Mouse (Mus musculus) forebrain, embryonic 16.5 days (tissue): ENCODE results near the gene E130208F15Rik. TPM values are rescaled to one million over a fixed set of nuclear protein-coding genes. Genes with fewer than 3 reads are reported as not detected.
A peak's percentile ranks its signal among the peaks of the same experiment; 100 is the strongest.

Experiments used
- ATAC-seq: fragments of 200-750 bp; cut with Nextera tagmentation; 2 replicates; pipeline ENCODE4 v1.8.0; 2017; ENCODE audit warnings: mild to moderate bottlenecking, moderate library complexity
- H3K27ac ChIP-seq: fragments of 300-500 bp; sonication (generic); 2 replicates; pipeline ENCODE4 v1.5.1; 2014; ENCODE audit warnings: low read length, control low read depth
- H3K27me3 ChIP-seq: fragments of 300-500 bp; sonication (generic); replicated peaks from 2 replicates; pipeline ENCODE4 v1.6.1; 2014; ENCODE audit warnings: low read length; ENCODE audit not compliant: control insufficient read depth, insufficient read depth
- H3K36me3 ChIP-seq: fragments of 300-500 bp; sonication (generic); 2 replicates; pipeline ENCODE4 v1.6.1; 2014; ENCODE audit not compliant: control insufficient read depth, insufficient read depth
- H3K4me1 ChIP-seq: fragments of 300-500 bp; sonication (generic); replicated peaks from 2 replicates; pipeline ENCODE4 v1.6.1; 2014; ENCODE audit warnings: low read length; ENCODE audit not compliant: control insufficient read depth, insufficient read depth
- H3K4me2 ChIP-seq: fragments of 300-500 bp; sonication (generic); 2 replicates; pipeline ENCODE4 v1.6.1; 2014; ENCODE audit warnings: mild to moderate bottlenecking, low read length, control low read depth
- H3K4me3 ChIP-seq: fragments of 300-500 bp; sonication (generic); replicated peaks from 2 replicates; pipeline ENCODE4 v1.5.1; 2014; ENCODE audit warnings: mild to moderate bottlenecking, low read length, control low read depth
- H3K9ac ChIP-seq: fragments of 300-500 bp; sonication (generic); replicated peaks from 2 replicates; pipeline ENCODE4 v1.6.1; 2014; ENCODE audit warnings: low read depth, low read length, control low read depth
- H3K9me3 ChIP-seq: fragments of 300-500 bp; sonication (generic); 2 replicates; pipeline ENCODE4 v1.6.1; 2016; ENCODE audit warnings: low read length; ENCODE audit not compliant: control insufficient read depth
- WGBS: fragments of 180-500 bp; shearing (Covaris S2); extraction: QIAGEN DNeasy Blood & Tissue Kit; methylation state at CpG from one replicate; pipeline ENCODE4 v1.1.7; 2014; 5-methylcytosine and 5-hydroxymethylcytosine counted together
- polyA plus RNA-seq: library from polyadenylated mRNA; unstranded; fragments of >200 nt; fragmentation: Nextera tagmentation; extraction: Ambion mirVana; gene quantifications from 2 replicates; pipeline ENCODE4 v1.2.1, GENCODE M21; 2015

The E130208F15Rik gene
- polyA plus RNA-seq, 1 experiment from 2014 or later: not detected

DNA sequence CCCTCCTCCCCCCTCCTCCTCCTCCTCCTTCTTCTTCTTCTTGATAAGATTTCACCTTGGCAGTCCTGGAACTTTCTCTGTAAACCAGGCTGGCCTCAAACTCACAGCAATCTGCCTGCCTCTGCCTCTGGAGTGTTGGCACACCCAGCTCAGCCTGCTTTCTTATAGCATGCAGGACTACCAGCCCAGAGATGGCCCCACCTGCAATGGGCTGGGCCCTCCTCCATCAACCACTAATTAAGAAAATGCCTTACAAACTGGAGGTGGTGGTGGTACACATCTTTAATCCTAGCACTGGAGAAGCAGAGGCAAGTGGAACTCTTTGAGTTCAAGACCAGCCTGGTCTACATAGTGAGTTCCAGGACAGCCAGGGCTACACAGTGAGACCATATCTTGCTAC, 4.9 kb downstream of the E130208F15Rik start:
- Histone ChIP-seq H3K9ac (no peak overlapping the region), H3K9me3 (0 out of 2 replicates have a peak, but pooled peaks cover 2% of the 10 kb centered on the region), H3K27ac (no peak overlapping the region), H3K4me1 (peaks cover 8% of the 10 kb centered on the region), H3K36me3 (no peaks in the 10 kb centered on the region), H3K27me3 (no peaks in the 10 kb centered on the region), H3K4me2 (no peak overlapping the region), H3K4me3 (no peak overlapping the region)
- no peak for ATAC-seq

DNA sequence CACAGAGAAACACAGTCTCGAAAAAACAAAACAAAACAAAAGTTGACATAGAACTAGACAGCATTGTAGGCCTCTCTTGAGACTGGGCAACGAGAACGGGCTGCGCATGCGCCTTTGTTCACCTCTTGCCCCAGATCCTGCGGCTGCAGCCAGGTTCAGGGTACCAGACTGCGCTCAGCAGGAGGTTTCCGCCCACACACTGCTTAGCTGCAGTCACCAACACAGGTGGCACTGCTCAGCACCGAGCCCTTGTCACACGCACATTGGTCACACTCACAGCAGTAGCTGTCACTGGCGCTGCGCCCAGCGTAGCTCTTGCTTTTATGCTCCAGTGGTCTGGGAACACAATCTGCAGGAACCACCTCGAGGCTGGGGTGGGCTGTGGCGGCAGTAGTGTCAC, 5.6 kb downstream of the E130208F15Rik start:
- Histone ChIP-seq H3K27me3 (no peaks in the 10 kb centered on the region), H3K36me3 (no peaks in the 10 kb centered on the region), H3K9ac (no peak overlapping the region), H3K4me3 (no peak overlapping the region), H3K4me1 (peaks cover 9% of the 10 kb centered on the region), H3K9me3 (0 out of 2 replicates have a peak, but pooled peaks cover 2% of the 10 kb centered on the region), H3K27ac (no peak overlapping the region), H3K4me2 (no peak overlapping the region)
- ATAC-seq: no peak
- 55% methylated on average over 15 of the region's 15 CpGs for WGBS

DNA sequence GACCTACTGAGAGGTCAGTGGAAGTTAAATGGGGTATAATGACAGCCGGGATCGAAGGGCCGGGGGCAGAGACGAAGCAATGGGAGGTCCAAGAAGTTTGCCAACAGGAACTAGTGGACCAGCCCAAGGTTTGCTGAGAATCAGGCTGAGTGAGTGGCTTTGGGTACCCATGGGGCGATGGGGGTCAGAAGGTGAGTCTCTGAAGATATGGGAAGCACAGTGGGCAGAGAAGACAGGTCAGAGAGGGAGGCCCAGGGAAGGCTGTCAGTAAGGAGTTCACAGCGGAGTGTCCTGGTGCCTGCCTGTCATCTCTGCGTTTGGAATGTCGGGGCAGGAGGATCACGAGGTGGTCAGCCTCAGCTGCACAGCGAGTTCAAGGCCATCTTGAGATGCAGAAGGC, 6.8 kb downstream of the E130208F15Rik start:
- H3K4me3 ChIP-seq: no peak overlapping the region
- H3K9ac ChIP-seq: no peak overlapping the region
- no peaks in the 10 kb centered on the region for H3K36me3 ChIP-seq
- 57% methylated on average over 10 of the region's 10 CpGs for WGBS
- no peak for ATAC-seq
- H3K27ac ChIP-seq: no peak overlapping the region
- H3K27me3 ChIP-seq: no peaks in the 10 kb centered on the region
- H3K9me3 ChIP-seq: 0 out of 2 replicates have a peak, but pooled peaks cover 2% of the 10 kb centered on the region
- no peak overlapping the region for H3K4me2 ChIP-seq
- peaks cover 8% of the 10 kb centered on the region for H3K4me1 ChIP-seq

DNA sequence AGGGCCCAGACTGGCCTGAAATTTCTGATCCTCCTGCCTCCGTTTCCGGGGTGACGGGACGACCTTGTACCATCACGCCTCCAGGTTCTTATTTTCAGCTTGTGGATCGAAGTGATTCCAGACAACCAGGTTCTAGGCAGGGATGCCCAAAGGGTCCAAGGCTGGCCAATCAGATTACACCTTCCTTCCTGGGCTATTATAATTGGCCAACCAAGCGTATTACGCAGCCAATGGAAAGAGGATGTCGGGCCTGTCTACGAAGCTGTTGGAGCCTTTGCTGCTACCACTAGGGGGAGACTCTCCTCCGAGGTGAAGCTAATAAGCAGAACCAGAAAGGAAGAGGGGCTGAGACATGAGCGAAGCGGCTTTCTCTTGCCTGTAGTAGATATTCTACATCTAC, 10.3 kb downstream of the E130208F15Rik start:
- Histone ChIP-seq H3K27ac (no peak overlapping the region), H3K36me3 (no peaks in the 10 kb centered on the region), H3K4me2 (peak overlapping the region; percentile 50), H3K4me3 (peak overlapping the region; percentile 25; the same call in 1 of the 2 replicates), H3K9me3 (no peaks in the 10 kb centered on the region), H3K4me1 (peaks cover 25% of the 10 kb centered on the region), H3K27me3 (no peaks in the 10 kb centered on the region), H3K9ac (no peak overlapping the region; the same call in 1 of the 2 replicates)
- WGBS: 5% methylated on average over 13 of the region's 13 CpGs
- ATAC-seq: peak; percentile 91

DNA sequence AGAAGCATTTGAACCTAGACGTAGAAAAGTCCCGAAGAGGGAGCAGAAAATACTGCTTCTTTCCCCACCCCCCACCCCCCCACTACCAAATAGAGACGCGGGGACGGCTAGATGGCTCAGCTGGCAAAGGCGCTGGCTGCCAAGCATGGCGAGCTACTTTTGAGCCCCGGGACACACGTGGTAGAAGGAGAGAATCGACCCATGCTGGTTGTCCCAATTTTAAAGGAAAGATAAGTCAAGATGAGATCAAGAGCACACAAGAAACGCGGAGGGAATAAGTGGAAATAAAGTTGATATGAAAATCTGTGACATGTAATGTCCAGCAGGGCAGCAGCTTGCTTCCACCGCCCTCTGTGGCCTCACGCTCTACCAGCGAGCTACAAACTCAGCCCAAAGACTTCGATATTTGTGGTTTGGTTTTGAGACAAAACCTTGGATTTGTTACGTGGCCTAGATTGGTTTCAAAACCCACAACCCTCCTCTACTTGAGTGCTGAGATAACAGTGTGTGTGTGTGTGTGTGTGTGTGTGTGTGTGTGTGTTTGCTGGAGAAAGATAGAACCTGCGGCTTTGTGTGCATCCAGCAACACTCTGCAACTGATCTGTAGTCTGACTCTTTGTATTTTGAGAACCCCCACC, 11.2 kb downstream of the E130208F15Rik start:
- H3K27ac ChIP-seq: no peak overlapping the region
- WGBS: 58% methylated on average over 18 of the region's 18 CpGs

DNA sequence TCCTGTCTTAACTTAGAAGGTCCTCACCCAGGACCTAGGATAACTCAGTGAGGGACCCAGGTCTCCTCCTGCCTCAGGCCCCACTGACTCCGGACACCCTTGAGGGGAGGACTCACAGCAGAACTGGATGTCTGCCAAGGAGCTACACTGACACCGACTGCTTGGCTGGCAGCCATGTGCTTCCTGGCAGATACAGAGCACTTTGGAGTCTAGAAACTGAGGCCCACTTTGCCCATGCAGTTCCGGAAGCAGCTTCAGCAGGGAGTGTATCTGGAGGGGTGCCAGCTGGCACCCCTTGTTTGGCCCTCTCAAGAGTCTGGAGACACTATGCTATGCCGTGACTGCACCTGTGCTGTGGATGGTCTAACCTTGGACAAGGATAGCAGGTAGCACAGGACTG, 11.9 kb downstream of the E130208F15Rik start:
- no peaks in the 10 kb centered on the region for H3K36me3 ChIP-seq
- ATAC-seq: peak; percentile 31; the same call in 1 of the 2 replicates
- H3K4me3 ChIP-seq: no peak overlapping the region
- no peaks in the 10 kb centered on the region for H3K9me3 ChIP-seq
- H3K9ac ChIP-seq: 0 out of 2 replicates have a peak overlapping the region, but pooled peaks have one; percentile 9
- H3K4me1 ChIP-seq: peaks cover 25% of the 10 kb centered on the region
- peak overlapping the region; percentile 50 for H3K27ac ChIP-seq
- no peaks in the 10 kb centered on the region for H3K27me3 ChIP-seq
- H3K4me2 ChIP-seq: no peak overlapping the region
- 12% methylated on average over 4 of the region's 4 CpGs for WGBS

More for the DNA sequence above, 11.2 kb downstream of the E130208F15Rik start:
- Histone ChIP-seq H3K9ac (no peak overlapping the region), H3K36me3 (no peaks in the 10 kb centered on the region), H3K4me2 (no peak overlapping the region; the same call in 1 of the 2 replicates), H3K27me3 (no peaks in the 10 kb centered on the region), H3K4me3 (no peak overlapping the region), H3K9me3 (no peaks in the 10 kb centered on the region), H3K4me1 (peaks cover 25% of the 10 kb centered on the region)
- no peak for ATAC-seq

DNA sequence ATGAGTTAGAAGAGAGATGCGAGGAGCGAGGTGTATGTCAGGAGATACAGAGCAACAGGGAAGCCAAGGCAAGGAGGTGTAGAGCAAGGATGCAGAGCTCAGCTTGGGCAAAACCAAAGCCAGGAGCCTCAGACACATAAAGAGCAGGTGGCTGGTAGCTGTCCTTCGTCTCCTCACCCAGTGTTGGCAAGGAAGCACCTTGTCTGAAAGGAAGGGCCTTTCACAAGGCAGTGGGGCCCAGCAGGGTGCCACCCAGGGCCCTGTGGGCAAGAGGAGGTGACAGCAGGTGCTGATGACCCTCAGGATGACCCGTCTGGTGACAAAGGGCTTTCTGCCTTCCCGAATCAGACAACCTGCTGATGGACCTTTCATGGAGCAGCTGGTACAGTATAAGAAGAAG, 13.0 kb downstream of the E130208F15Rik start:
- H3K9ac ChIP-seq: no peak overlapping the region
- no peaks in the 10 kb centered on the region for H3K27me3 ChIP-seq
- no peaks in the 10 kb centered on the region for H3K9me3 ChIP-seq
- H3K4me3 ChIP-seq: no peak overlapping the region
- H3K4me1 ChIP-seq: peaks cover 27% of the 10 kb centered on the region
- ATAC-seq: no peak
- no peaks in the 10 kb centered on the region for H3K36me3 ChIP-seq
- H3K27ac ChIP-seq: no peak overlapping the region
- H3K4me2 ChIP-seq: no peak overlapping the region
- 58% methylated on average over 5 of the region's 5 CpGs for WGBS

DNA sequence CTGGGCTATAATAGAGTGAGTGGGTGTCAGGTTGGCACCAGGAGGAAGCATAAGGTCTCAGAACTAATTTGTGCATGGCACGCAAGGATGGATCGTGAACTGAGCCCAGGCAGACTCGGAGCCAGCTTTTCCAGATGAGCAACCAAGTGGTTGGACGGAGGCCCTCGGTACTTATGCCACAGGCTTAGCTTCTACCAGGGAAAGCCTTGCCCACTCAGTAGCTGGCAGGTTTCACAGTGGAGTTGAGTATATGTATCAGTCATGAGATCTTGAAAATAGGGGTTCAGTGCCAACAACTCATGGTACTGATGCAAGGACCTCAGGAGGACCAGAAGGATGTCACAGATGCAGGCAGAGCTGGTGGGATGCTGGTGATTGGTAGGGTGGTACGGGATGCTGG, 14.1 kb downstream of the E130208F15Rik start:
- Histone ChIP-seq H3K36me3 (no peaks in the 10 kb centered on the region), H3K9me3 (no peaks in the 10 kb centered on the region), H3K27me3 (no peaks in the 10 kb centered on the region), H3K4me1 (peaks cover 27% of the 10 kb centered on the region), H3K4me2 (no peak overlapping the region), H3K9ac (no peak overlapping the region), H3K27ac (0 out of 2 replicates have a peak overlapping the region, but pooled peaks have one; percentile 6), H3K4me3 (no peak overlapping the region)
- ATAC-seq: peak; percentile 10
- WGBS: 61% methylated on average over 6 of the region's 6 CpGs

DNA sequence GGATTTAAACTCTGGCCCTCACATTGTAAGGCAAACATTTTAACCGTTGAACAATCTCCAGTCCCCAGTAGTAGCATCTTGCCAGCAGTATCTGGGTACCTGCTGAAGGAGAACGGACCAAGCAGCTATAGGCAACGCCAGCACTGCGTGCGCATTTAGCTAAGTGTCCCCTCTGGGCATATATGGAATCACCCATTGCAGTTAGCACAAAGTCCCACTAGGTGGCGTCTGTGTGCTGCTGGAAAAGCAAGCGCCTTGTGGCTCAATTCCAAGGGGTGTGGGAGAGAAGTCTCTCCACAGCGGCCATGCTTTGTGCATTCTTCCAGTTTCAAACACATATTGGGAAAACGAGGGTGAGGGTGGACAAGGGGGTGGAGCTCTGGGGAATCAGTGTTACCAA, 14.8 kb downstream of the E130208F15Rik start:
- H3K9me3 ChIP-seq: no peaks in the 10 kb centered on the region
- H3K36me3 ChIP-seq: no peaks in the 10 kb centered on the region
- WGBS: 3% methylated on average over 9 of the region's 9 CpGs
- peaks cover 32% of the 10 kb centered on the region for H3K4me1 ChIP-seq
- H3K4me3 ChIP-seq: no peak overlapping the region
- H3K27ac ChIP-seq: no peak overlapping the region
- ATAC-seq: peak; percentile 39
- no peaks in the 10 kb centered on the region for H3K27me3 ChIP-seq
- H3K9ac ChIP-seq: no peak overlapping the region
- H3K4me2 ChIP-seq: no peak overlapping the region
